Comparison of ENCODE assay signal across 7 mouse cellular contexts in genomic region chr11:120643601-120643987, GRCm38 (mm10). TPM values are rescaled to one million over a fixed set of nuclear protein-coding genes. Genes with fewer than 3 reads are reported as not detected.
DNase-seq lines count a peak whose midpoint lies in the region; ATAC-seq lines count a peak whose summit lies in the region.

Gene Pycr1, minus strand, starts transcription at chr11:120643769.

- H3K9me3 ChIP-seq in intestine, embryonic 15.5 days, result no peaks in the 10 kb centered on the region
- no peaks in the 10 kb centered on the region for H3K9me3 ChIP-seq in midbrain, embryonic 10.5 days (replicated peaks)

- intact Hi-C loops in left cerebral cortex, postnatal 25 days (cut with DNase I), result no loop called here

- peak; percentile 99 for ATAC-seq in intestine, embryonic 15.5 days

- no peak within 1 kb of the TSS for H3K27ac ChIP-seq in intestine, embryonic 15.5 days
- H3K27ac ChIP-seq in midbrain, embryonic 10.5 days (replicated peaks), result peak within 1 kb of the TSS; percentile 87

- peaks cover 13% of the 10 kb centered on the region; the same call in 1 of the 2 replicates for H3K27me3 ChIP-seq in intestine, embryonic 15.5 days (replicated peaks)
- peaks cover 45% of the 10 kb centered on the region for H3K27me3 ChIP-seq in midbrain, embryonic 10.5 days (ENCODE audit: low read depth, poor library complexity, severe bottlenecking)

- H3K4me1 ChIP-seq in intestine, embryonic 15.5 days (replicated peaks), result peaks cover 16% of the 10 kb centered on the region
- peaks cover 40% of the 10 kb centered on the region for H3K4me1 ChIP-seq in midbrain, embryonic 10.5 days

- peak; percentile 94 to 97 for DNase-seq in adrenal gland, adult (ENCODE audit: inconsistent age in 2 of 2, low spot score in 1 of 2)
- DNase-seq in embryo, embryonic 10.5 days (ENCODE audit: low spot score), result peak; percentile 96
- DNase-seq in gastrocnemius, postnatal 25 days, result peak; percentile 95
- peak; percentile 92 to 97 for DNase-seq in left cerebral cortex, postnatal 25 days (ENCODE audit: low spot score in 2 of 2)
- peak; percentile 95 for DNase-seq in midbrain, embryonic 10.5 days (ENCODE audit: low spot score)
- peak; percentile 89 for DNase-seq in right cerebral cortex, postnatal 4 days

- peak within 1 kb of the TSS; percentile 57 for H3K9ac ChIP-seq in intestine, embryonic 15.5 days

- no peaks in the 10 kb centered on the region for H3K36me3 ChIP-seq in intestine, embryonic 15.5 days
- no peaks in the 10 kb centered on the region for H3K36me3 ChIP-seq in midbrain, embryonic 10.5 days

- peak within 1 kb of the TSS; percentile 97 for H3K4me2 ChIP-seq in intestine, embryonic 15.5 days (replicated peaks)

- WGBS in intestine, embryonic 15.5 days, result under 1% methylated on average over 15 of the region's 15 CpGs
- under 1% methylated on average over 15 of the region's 15 CpGs for WGBS in midbrain, embryonic 10.5 days

- peak within 1 kb of the TSS; percentile 43 for H3K4me3 ChIP-seq in intestine, embryonic 15.5 days (replicated peaks)
- peak within 1 kb of the TSS; percentile 68 for H3K4me3 ChIP-seq in midbrain, embryonic 10.5 days

RNA-seq across cellular contexts. Expression of gene Pycr1, which starts in this region (rescaled TPM):
- 1 to 10 TPM; 6.7 to 6.8 TPM for total RNA-seq in gastrocnemius, postnatal 25 days (2021)
- 26.4 TPM in 2 replicates for polyA plus RNA-seq in intestine, embryonic 15.5 days (2015; fragmentation: Nextera tagmentation; extraction: Ambion mirVana)
- 1 to 10 TPM; 1.4 to 2.1 TPM for total RNA-seq in left cerebral cortex, postnatal 25 days (2021)
- polyA plus RNA-seq in midbrain, embryonic 10.5 days (2016; fragmentation: Nextera tagmentation; extraction: Ambion mirVana), result 37.6 and 43.4 TPM in 2 replicates
